Mouse (Mus musculus) lung, postnatal 0 days (tissue): ENCODE data around the gene Bpifb1.

Experiments used
- CTCF ChIP-seq: IDR thresholded peaks from 2 replicates; pipeline ENCODE4 v1.5.1; 2016; ENCODE audit warnings: antibody characterized with exemption, mild to moderate bottlenecking
- EP300 ChIP-seq: IDR thresholded peaks from 2 replicates; pipeline ENCODE4 v1.6.1; 2016; ENCODE audit warnings: antibody characterized with exemption, mild to moderate bottlenecking, control low read depth

DNA sequence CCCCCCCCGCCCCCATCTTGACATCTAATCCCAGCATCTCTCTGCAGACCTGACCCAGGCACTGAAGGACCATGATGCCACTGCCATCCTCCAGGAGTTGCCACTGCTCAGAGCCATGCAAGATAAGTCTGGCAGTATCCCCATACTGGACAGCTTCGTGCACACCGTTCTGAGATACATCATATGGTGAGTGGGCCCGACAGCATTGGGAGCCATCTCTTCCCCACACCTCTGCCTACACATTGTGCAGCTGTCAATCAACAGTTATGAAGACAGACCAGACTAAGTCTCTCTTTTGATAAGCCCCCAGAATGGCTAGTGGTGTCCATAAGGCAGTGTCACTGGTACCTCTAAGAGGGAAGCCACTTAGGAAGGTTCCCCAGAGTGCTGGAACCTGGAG, 14.0 kb downstream of the Bpifb1 start:
- no peak for TF ChIP-seq CTCF
- no peak for TF ChIP-seq EP300
